Mouse (Mus musculus): ENCODE results near the gene Sobp. TPM values are rescaled to one million over a fixed set of nuclear protein-coding genes. Genes with fewer than 3 reads are reported as not detected.
A peak's percentile ranks its signal among the peaks of the same experiment; 100 is the strongest.

Gene Sobp
- 0.30 and 0.33 TPM in 2 replicates for polyA plus RNA-seq (2012; rRNA removed)

- H3K27ac ChIP-seq (ENCODE audit: insufficient read depth, low read depth, low read length), result no peak within 1 kb of the TSS
- no peaks in the 10 kb centered on the region; the same call in 1 of the 2 replicates for H3K27me3 ChIP-seq (replicated peaks; ENCODE audit: control insufficient read depth, insufficient read depth, low read length)
- no peaks in the 10 kb centered on the region for H3K4me1 ChIP-seq (ENCODE audit: control insufficient read depth, insufficient read depth, low read length)
- TF ChIP-seq POLR2A (IDR thresholded peaks at IDR 0.05; ENCODE audit: low read depth, low read length) (no peak), CTCF (conservative IDR thresholded peaks at IDR 0.05; ENCODE audit: insufficient read depth, insufficient read length, low read depth, low read length) (no peak)
- no peaks in the 10 kb centered on the region for H3K36me3 ChIP-seq (ENCODE audit: control insufficient read depth, insufficient read depth, low read length)
- peak within 1 kb of the TSS; percentile 69 for H3K4me3 ChIP-seq (ENCODE audit: insufficient read depth, low read depth, low read length)
- DNase-seq, result no peak
- WGBS, result under 1% methylated on average over 81 of the region's 91 CpGs
Observed at GRCm38 (mm10) chr10:43174326-43175155, at the start of gene Sobp, which contains the start of gene 9030612E09Rik. Sobp (minus strand) TSS chr10:43174530. 9030612E09Rik (plus strand) TSS chr10:43174704.

DNA sequence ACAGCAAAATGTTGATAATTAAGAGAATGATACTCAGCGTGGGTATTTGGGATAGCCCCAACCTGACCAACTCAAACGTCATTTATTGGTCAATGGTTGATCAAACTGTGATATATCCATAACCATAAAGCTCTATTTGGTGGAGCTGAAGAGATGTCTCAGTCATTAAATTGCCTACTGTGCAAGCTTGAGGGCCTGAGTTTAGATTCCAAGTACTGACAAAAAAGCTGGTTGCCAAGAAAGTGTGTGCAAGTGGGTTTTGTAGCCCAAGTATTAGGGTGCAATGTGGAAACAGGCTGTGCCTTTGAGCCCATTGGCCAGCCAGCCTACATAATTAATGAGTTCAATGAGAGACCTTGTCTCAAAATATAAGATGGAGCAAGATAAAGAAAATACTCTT, 49.1 kb upstream of the Sobp start:
- DNase-seq, result no peak
- 87% methylated on average over 2 of the region's 2 CpGs for WGBS
- H3K27ac ChIP-seq (ENCODE audit: insufficient read depth, low read depth, low read length), result no peak overlapping the region
- TF ChIP-seq POLR2A (IDR thresholded peaks at IDR 0.05; ENCODE audit: low read depth, low read length) (no peak), CTCF (conservative IDR thresholded peaks at IDR 0.05; ENCODE audit: insufficient read depth, insufficient read length, low read depth, low read length) (no peak)
- H3K36me3 ChIP-seq (ENCODE audit: control insufficient read depth, insufficient read depth, low read length), result no peaks in the 10 kb centered on the region
- H3K4me3 ChIP-seq (ENCODE audit: insufficient read depth, low read depth, low read length), result no peak overlapping the region
- peaks cover 7% of the 10 kb centered on the region for H3K4me1 ChIP-seq (ENCODE audit: control insufficient read depth, insufficient read depth, low read length)
- H3K27me3 ChIP-seq (replicated peaks; ENCODE audit: control insufficient read depth, insufficient read depth, low read length), result no peaks in the 10 kb centered on the region

- H3K36me3 ChIP-seq (ENCODE audit: control insufficient read depth, insufficient read depth, low read length), result no peaks in the 10 kb centered on the region
- whole genome bisulfite sequencing, result under 1% methylated on average over 25 of the region's 25 CpGs
- H3K4me1 ChIP-seq (ENCODE audit: control insufficient read depth, insufficient read depth, low read length), result peaks cover 7% of the 10 kb centered on the region
- H3K27ac ChIP-seq (ENCODE audit: insufficient read depth, low read depth, low read length), result peak overlapping the region; percentile 15; the same call in 1 of the 2 replicates
- no peaks in the 10 kb centered on the region for H3K27me3 ChIP-seq (replicated peaks; ENCODE audit: control insufficient read depth, insufficient read depth, low read length)
- peak overlapping the region; percentile 77 for H3K4me3 ChIP-seq (ENCODE audit: insufficient read depth, low read depth, low read length)
- TF ChIP-seq CTCF (conservative IDR thresholded peaks at IDR 0.05; ENCODE audit: insufficient read depth, insufficient read length, low read depth, low read length) (no peak), POLR2A (IDR thresholded peaks at IDR 0.05; ENCODE audit: low read depth, low read length) (no peak)
- no peak for DNase-seq
Observed at GRCm38 (mm10) chr10:43221659-43222058, 47.3 kb upstream of the Sobp start.

GRCm38 (mm10) chr10:43220910-43221625, 46.7 kb upstream of the Sobp start, which contains the start of gene Pdss2:
Pdss2 (plus strand) TSS chr10:43221486.
- peak within 1 kb of the TSS; percentile 77 for H3K4me3 ChIP-seq (ENCODE audit: insufficient read depth, low read depth, low read length)
- WGBS, result under 1% methylated on average over 50 of the region's 50 CpGs
- peak within 1 kb of the TSS; percentile 84 for H3K27ac ChIP-seq (ENCODE audit: insufficient read depth, low read depth, low read length)
- H3K27me3 ChIP-seq (replicated peaks; ENCODE audit: control insufficient read depth, insufficient read depth, low read length), result no peaks in the 10 kb centered on the region
- H3K4me1 ChIP-seq (ENCODE audit: control insufficient read depth, insufficient read depth, low read length), result peaks cover 7% of the 10 kb centered on the region
- DNase-seq, result peak; percentile 98
- TF ChIP-seq CTCF (conservative IDR thresholded peaks at IDR 0.05; ENCODE audit: insufficient read depth, insufficient read length, low read depth, low read length), result no peak
- TF ChIP-seq POLR2A (IDR thresholded peaks at IDR 0.05; ENCODE audit: low read depth, low read length), result peak; percentile 93
- no peaks in the 10 kb centered on the region for H3K36me3 ChIP-seq (ENCODE audit: control insufficient read depth, insufficient read depth, low read length)

DNA sequence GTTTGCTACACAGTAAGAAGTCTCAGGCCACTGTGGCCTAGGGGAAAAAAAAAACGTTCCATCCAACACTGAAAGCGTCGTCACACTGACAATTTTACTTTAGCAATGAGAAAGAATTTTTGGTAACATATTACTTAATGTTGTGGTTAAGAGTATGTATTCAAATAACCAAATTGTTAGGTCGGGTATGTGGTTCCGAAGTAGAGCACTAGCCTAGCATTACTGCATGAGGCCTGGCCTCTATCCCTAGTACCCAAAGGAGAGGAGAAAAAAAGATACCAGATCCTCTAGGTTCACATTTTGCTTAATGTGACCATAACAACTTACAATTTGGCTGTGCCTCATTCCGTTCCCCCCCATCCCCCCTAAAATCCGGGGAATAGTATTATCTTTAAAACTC, 46.1 kb upstream of the Sobp start:
- DNase-seq, result peak; percentile 17
- TF ChIP-seq POLR2A (IDR thresholded peaks at IDR 0.05; ENCODE audit: low read depth, low read length), result no peak
- TF ChIP-seq CTCF (conservative IDR thresholded peaks at IDR 0.05; ENCODE audit: insufficient read depth, insufficient read length, low read depth, low read length), result no peak
- Histone ChIP-seq H3K4me1 (ENCODE audit: control insufficient read depth, insufficient read depth, low read length) (peaks cover 7% of the 10 kb centered on the region), H3K27me3 (replicated peaks; ENCODE audit: control insufficient read depth, insufficient read depth, low read length) (no peaks in the 10 kb centered on the region), H3K4me3 (ENCODE audit: insufficient read depth, low read depth, low read length) (peak overlapping the region; percentile 77), H3K27ac (ENCODE audit: insufficient read depth, low read depth, low read length) (peak overlapping the region; percentile 84), H3K36me3 (ENCODE audit: control insufficient read depth, insufficient read depth, low read length) (no peaks in the 10 kb centered on the region)
- 6% methylated on average over 7 of the region's 7 CpGs for WGBS

DNA sequence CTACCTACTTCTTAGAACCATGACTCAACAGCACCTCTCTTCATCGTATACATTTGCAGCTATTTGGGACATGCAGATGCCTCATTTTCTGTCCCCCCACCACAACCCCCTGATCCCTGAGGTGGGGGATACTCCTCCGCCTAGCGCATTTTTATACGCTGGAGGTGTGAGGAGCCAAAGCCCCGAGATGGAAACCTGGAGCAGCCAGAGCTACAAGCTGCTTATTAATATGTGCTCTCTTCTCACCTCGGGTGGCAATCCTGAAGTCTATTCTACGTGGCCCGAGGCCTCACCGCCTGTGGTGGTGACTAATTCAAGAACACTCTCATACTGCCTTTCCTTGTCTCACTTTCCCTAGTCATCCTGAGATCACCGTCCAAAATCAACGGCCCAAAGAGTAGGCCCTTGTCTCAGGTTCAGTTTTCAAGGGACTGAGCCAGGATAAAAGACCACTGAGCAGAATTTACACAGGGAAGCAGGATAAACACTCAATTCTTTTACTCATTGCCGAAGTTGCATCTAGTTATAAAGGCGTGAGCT, 43.1 kb upstream of the Sobp start:
- Histone ChIP-seq H3K36me3 (ENCODE audit: control insufficient read depth, insufficient read depth, low read length) (no peaks in the 10 kb centered on the region), H3K27ac (ENCODE audit: insufficient read depth, low read depth, low read length) (no peak overlapping the region), H3K27me3 (replicated peaks; ENCODE audit: control insufficient read depth, insufficient read depth, low read length) (no peaks in the 10 kb centered on the region), H3K4me3 (ENCODE audit: insufficient read depth, low read depth, low read length) (no peak overlapping the region), H3K4me1 (ENCODE audit: control insufficient read depth, insufficient read depth, low read length) (peaks cover 7% of the 10 kb centered on the region)
- WGBS, result 93% methylated on average over 13 of the region's 13 CpGs
- TF ChIP-seq POLR2A (IDR thresholded peaks at IDR 0.05; ENCODE audit: low read depth, low read length) (no peak), CTCF (conservative IDR thresholded peaks at IDR 0.05; ENCODE audit: insufficient read depth, insufficient read length, low read depth, low read length) (no peak)
- no peak for DNase-seq

All from kidney, adult 2 months (tissue).